Mouse (Mus musculus) right cerebral cortex, adult 18-20 months (tissue): ENCODE measurements around the gene Ralb.

Experiments used
- DNase-seq: peaks from one replicate; pipeline ENCODE4 v3.0.0; 2022; ENCODE audit warnings: mixed read lengths

Gene Ralb

GRCm38 (mm10) chr1:119443591-119444350 lies 60.8 kb downstream of the Ralb start:
- no peak for DNase-seq

GRCm38 (mm10) chr1:119442901-119443300 lies 61.7 kb downstream of the Ralb start:
- no peak for DNase-seq

GRCm38 (mm10) chr1:119438105-119438637 lies 66.4 kb downstream of the Ralb start:
- DNase-seq: no peak

- DNase-seq: no peak
These were observed 67.2 kb downstream of the Ralb start for GRCm38 (mm10) chr1:119437401-119437800.

GRCm38 (mm10) chr1:119424141-119424860 lies 80.3 kb downstream of the Ralb start:
- no peak for DNase-seq

- peak; percentile 53 for DNase-seq
These were observed 81.1 kb downstream of the Ralb start for GRCm38 (mm10) chr1:119423510-119423909.

GRCm38 (mm10) chr1:119422460-119423015 lies 82.1 kb downstream of the Ralb start:
- no peak for DNase-seq

- DNase-seq: peak; percentile 37
These were observed 82.8 kb downstream of the Ralb start, which contains the start of gene Inhbb for GRCm38 (mm10) chr1:119421576-119422421. Gene Inhbb, minus strand, starts transcription at chr1:119422248.

- DNase-seq: no peak
These were observed 83.5 kb downstream of the Ralb start for GRCm38 (mm10) chr1:119420984-119421575.
